Mouse (Mus musculus): ENCODE results near the gene Lrpap1.

GRCm38 (mm10) chr5:35091636-35092035, 13.9 kb downstream of the Lrpap1 start:
- no peak for TF ChIP-seq EP300 (IDR thresholded peaks at IDR 0.05; ENCODE audit: low read depth)
- no peak for TF ChIP-seq CTCF (IDR thresholded peaks at IDR 0.05; ENCODE audit: low read depth)

All from liver, postnatal 0 days (tissue).